Mouse (Mus musculus) adrenal gland, postnatal 14 days (tissue): Measurements from ENCODE around the gene Ms4a4c. TPM values are rescaled to one million over a fixed set of nuclear protein-coding genes. Genes with fewer than 3 reads are reported as not detected.
"Not testable (repeated sequence)": the region's sequence is repeated elsewhere in the genome, so short reads cannot be mapped to it uniquely, and the experiment has no call there.

ENCODE experiments used
- DNase-seq: peaks from one replicate; pipeline ENCODE4 v3.0.0; 2021; ENCODE audit warnings: mixed read lengths
- total RNA-seq: library from RNA; stranded (reverse); gene quantifications from 2 replicates; pipeline ENCODE4 v1.2.3, GENCODE M21; 2021

Gene Ms4a4c
- total RNA-seq, 1 experiment from 2014 or later = 0.44 TPM

DNA sequence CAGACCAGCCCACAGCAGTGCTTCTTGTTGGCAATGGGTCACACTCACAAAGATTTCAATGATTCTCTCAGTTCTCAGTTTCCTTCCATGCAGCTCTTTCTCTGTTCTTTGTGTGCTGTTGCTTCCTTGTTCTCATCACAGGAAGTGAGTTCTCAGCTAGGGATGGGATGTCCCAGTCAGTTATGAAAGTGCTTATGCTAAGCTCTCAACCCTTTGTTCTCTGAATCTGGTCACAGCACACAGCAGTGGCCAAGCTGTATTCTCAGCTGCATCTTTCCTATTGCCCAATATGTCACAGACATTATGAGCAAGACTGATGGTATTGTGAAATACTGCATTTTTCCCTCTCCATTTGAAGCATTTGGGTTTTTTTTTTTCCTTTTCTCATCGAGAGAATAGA lies 60.2 kb downstream of the Ms4a4c start:
- DNase-seq = not testable (repeated sequence)

DNA sequence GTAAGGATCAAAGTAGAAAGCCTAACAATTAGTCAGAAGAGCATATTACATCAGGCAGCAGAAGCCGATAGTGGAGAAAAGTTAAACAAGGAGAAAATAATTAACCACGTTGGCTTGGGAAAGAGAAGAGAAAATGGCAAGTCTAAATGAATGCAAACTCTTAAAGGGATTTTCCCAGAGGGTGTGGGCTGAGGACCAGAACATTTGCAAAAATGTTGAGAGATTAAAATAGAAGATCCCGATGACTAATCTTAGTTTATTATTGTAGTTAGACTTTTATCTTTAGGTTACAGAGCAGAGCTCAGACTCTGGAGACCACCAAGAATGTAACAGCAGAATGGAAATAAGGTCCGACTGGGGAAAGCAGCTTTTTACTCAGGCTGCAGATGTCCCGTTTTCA lies 61.9 kb downstream of the Ms4a4c start:
- no peak for DNase-seq

DNA sequence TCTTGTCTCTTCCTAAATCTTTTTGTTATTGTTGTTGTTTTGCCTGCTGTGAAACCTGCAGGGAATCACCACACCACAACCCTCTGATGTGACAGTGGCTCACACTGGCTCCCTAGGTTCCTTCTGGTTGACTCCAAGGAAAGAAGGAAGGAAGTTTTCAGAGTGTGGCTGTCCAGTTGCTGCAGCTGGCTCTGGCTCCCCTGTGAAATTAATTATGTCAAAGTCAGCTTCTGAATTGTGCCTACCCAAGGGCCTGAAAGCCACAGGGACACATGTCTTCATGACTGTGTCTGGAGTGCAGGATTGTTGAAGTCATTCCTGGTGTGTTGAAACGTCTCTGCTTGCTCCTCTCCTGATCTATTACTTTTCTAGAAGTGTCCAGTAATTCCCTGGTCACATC lies 63.8 kb downstream of the Ms4a4c start:
- not testable (repeated sequence) for DNase-seq

DNA sequence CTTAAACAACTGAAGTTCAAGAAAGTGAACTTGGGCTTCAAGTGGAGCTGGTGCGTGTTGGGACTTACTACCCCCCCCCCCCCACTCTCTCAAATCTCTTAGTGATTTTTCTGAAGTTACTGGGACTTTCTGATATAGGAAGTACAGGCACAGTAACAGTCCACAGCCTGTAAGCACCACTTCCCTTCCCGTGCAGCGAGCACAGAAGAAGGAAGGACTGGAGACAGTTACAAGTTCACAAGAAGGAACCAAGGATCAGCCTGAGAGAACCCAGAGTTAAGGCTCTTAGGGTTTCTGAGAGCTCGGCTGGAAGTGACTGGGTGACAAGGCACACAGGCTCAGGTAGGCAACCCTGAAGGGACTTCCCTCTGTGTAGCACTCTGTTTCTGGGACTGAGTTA lies 64.6 kb downstream of the Ms4a4c start, which contains the start of gene Ms4a6c:
Gene Ms4a6c, plus strand, starts transcription at position 152 of the 400 bp plus-strand sequence.
- not testable (repeated sequence) for DNase-seq

Other genes starting within 250 kb of the Ms4a4c start
- gene 1700025F22Rik, start 239.4 kb upstream of the Ms4a4c start, total RNA-seq = not detected in 2 replicates
- not detected in 2 replicates for gene Ms4a13, start 208.0 kb upstream of the Ms4a4c start, total RNA-seq
- not detected in 2 replicates for gene Ms4a12, start 172.3 kb upstream of the Ms4a4c start, total RNA-seq
- gene Ms4a1, start 138.5 kb upstream of the Ms4a4c start, total RNA-seq = 1.8 and 9.8 TPM in 2 replicates
- not detected in 2 replicates for gene Ms4a5, start 120.9 kb upstream of the Ms4a4c start, total RNA-seq
- gene Ms4a14, start 90.3 kb upstream of the Ms4a4c start, total RNA-seq = not detected in 2 replicates
- gene Ms4a7, start 68.6 kb upstream of the Ms4a4c start, total RNA-seq = 0.41 and 1.0 TPM in 2 replicates
- gene Ms4a4a, start 29.2 kb upstream of the Ms4a4c start, total RNA-seq = 5.1 and 8.4 TPM in 2 replicates
- 1.9 and 26.8 TPM in 2 replicates for gene Ms4a4b, start 38.8 kb downstream of the Ms4a4c start, total RNA-seq
- gene Ms4a6c, start 64.6 kb downstream of the Ms4a4c start, total RNA-seq = 6.7 and 12.3 TPM in 2 replicates
- gene Gm8369, start 81.2 kb downstream of the Ms4a4c start, total RNA-seq = 0.44 and 7.2 TPM in 2 replicates
- gene Ms4a6b, start 111.7 kb downstream of the Ms4a4c start, total RNA-seq = 3.1 and 22.4 TPM in 2 replicates
- gene Ms4a4d, start 132.0 kb downstream of the Ms4a4c start, total RNA-seq = 2.0 and 3.9 TPM in 2 replicates
- 2.1 and 2.7 TPM in 2 replicates for gene Ms4a6d, start 200.1 kb downstream of the Ms4a4c start, total RNA-seq
- gene Ms4a2, start 218.9 kb downstream of the Ms4a4c start, total RNA-seq = not detected in 2 replicates
- gene Ms4a3, start 236.1 kb downstream of the Ms4a4c start, total RNA-seq = not detected in 2 replicates